Mouse (Mus musculus) bone marrow, adult 2 months (tissue): Measurements from ENCODE around the gene Trarg1. TPM values are rescaled to one million over a fixed set of nuclear protein-coding genes. Genes with fewer than 3 reads are reported as not detected.
A peak's percentile ranks its signal among the peaks of the same experiment; 100 is the strongest.
"Not testable (repeated sequence)": the region's sequence is repeated elsewhere in the genome, so short reads cannot be mapped to it uniquely, and the experiment has no call there.

Experiments
- H3K27ac ChIP-seq: fragments of 200-500 bp; 2 replicates; pipeline ENCODE4 v1.5.1; 2012; ENCODE audit warnings: low read depth, mild to moderate bottlenecking, control low read depth, inconsistent platforms, low read length; ENCODE audit not compliant: control insufficient read depth, poor library complexity, insufficient read depth
- H3K4me1 ChIP-seq: fragments of 200-500 bp; 2 replicates; pipeline ENCODE4 v1.6.1; 2011; ENCODE audit warnings: low read length; ENCODE audit not compliant: control insufficient read depth, insufficient read depth
- H3K4me3 ChIP-seq: fragments of 200-500 bp; replicated peaks from 2 replicates; pipeline ENCODE3; 2011; ENCODE audit warnings: mild to moderate bottlenecking, low read depth, low read length, control low read depth; ENCODE audit not compliant: control insufficient read depth
- CTCF ChIP-seq: fragments of 200-500 bp; IDR thresholded peaks from 2 replicates; pipeline ENCODE4 v1.5.1; 2011; ENCODE audit warnings: low read length, control low read depth; ENCODE audit not compliant: control insufficient read depth, insufficient read depth
- POLR2A ChIP-seq: fragments of 200-500 bp; IDR thresholded peaks from 2 replicates; pipeline ENCODE4 v1.6.1; 2011; ENCODE audit warnings: low read depth, mild to moderate bottlenecking, control low read depth, low read length, borderline replicate concordance; ENCODE audit not compliant: control insufficient read depth
- WGBS: fragments of 180-500 bp; shearing (Covaris S2); methylation state at CpG from one replicate; pipeline ENCODE4 v1.1.7; 2018; 5-methylcytosine and 5-hydroxymethylcytosine counted together
- polyA plus RNA-seq: library from polyadenylated mRNA; stranded (reverse); fragments of >200 nt; gene quantifications from 2 replicates; pipeline ENCODE4 v1.2.4, GENCODE M21; 2011; ENCODE audit warnings: low replicate concordance; ENCODE audit not compliant: missing spikeins, insufficient read depth, insufficient read length

Trarg1 gene
- polyA plus RNA-seq = 0.68 and 3.6 TPM in 2 replicates

DNA sequence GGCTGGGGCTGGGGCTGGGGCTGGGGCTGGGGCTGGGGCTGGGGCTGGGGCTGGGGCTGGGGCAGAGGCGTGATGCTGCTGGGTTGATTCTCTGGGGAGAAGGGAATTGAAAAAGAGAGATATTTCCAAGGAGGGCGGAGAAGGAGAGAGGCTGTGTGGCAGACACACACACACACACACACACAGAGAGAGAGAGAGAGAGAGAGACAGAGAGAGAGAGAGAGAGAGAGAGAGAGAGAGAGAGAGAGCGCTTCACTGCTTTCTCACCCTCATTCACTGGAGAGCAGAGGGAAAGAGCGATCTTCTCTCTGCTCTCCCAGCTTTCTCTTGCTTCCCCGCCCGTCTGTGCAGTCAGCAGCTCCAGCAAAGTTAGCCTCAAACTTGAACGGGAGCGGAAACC, at the start of gene Trarg1:
Gene Trarg1 (plus strand): TSS at position 301 of the 400 bp plus-strand sequence.
- H3K27ac ChIP-seq, H3K4me3 ChIP-seq, H3K4me1 ChIP-seq: not testable (repeated sequence)
- WGBS = 56% methylated on average over 8 of the region's 8 CpGs

DNA sequence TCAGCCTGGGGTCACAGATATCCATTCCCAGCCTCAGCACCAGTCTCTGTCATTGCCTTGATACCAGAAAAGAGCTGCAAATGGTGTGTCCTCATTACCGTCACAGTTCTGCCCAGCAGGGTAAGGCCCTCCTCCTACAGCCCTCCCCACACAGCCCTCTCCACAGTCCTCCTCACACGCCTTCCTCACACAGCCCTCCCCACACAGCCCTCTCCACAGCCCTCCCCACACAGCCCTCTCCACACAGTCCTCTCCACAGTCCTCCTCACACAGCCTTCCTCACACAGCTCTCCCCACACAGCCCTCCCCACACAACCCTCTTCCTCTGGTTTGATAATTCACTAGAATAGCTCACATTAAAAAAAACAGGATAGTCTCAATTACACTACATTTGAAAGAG, 49.6 kb upstream of the Trarg1 start:
- 46% methylated on average over 2 of the region's 2 CpGs for WGBS
- no peaks in the 10 kb centered on the region for H3K4me1 ChIP-seq
- no peak overlapping the region for H3K27ac ChIP-seq
- H3K4me3 ChIP-seq = no peak overlapping the region
- TF ChIP-seq POLR2A = no peak
- no peak for TF ChIP-seq CTCF

DNA sequence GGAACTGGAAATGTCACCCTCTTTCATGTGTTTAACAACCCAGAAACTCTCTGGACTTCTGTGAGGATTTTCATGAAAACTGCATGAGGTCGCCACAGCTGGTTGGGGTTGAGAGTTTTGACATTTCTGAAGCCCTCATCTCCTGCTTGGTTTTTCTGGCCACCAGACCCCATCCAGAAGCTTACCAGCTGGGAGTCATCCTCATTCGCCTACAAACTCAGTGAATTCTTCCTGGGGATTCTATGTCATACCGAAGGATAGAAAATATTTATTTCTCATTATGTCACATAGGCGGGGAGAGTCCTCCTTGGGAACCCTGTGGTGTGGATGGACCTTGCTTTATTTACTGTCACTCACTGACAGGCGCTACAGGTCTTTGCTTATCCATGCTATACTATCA, 49.1 kb upstream of the Trarg1 start:
- 77% methylated on average over 5 of the region's 5 CpGs for WGBS
- TF ChIP-seq POLR2A (no peak), CTCF (no peak)

DNA sequence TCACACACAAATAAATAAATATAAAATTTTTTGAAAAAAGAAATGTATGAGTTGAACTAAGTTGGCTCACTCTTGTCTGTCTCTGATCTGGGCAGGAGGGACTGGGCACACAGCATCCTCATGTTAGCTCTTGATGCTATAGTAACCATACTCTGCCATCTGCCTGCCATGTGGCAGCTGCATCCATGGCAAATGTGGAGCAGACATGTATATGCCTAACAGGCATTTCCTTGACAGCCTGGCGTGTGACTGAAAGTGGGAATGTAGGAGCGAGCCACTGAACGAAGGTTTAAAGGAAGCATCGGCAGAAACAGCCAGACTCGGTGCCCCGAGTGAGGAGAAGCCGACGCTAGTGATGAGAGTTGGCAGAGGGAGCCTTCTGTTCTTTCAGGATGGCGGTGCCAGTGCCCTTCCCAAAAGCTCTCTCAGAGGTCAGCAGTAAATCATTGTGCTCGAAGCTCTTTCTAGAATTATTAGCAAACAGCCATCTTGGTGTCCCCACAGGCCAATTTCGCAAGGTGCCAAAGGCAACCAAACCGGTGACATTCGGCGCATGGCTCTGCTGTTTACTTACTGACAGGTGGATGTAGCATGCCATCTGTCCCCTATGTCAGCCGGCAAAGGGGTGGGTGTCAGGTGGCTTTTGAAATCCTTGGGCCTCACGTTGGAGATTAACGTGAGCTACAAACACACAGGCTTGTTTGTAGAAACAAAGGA, 40.2 kb upstream of the Trarg1 start:
- Histone ChIP-seq H3K4me1 (no peaks in the 10 kb centered on the region; the same call in 1 of the 2 replicates), H3K27ac (no peak overlapping the region), H3K4me3 (no peak overlapping the region)
- TF ChIP-seq CTCF (no peak), POLR2A (no peak)
- 79% methylated on average over 17 of the region's 17 CpGs for WGBS

More for the DNA sequence above, 49.1 kb upstream of the Trarg1 start:
- H3K4me3 ChIP-seq = no peak overlapping the region
- H3K27ac ChIP-seq = no peak overlapping the region
- no peaks in the 10 kb centered on the region for H3K4me1 ChIP-seq

DNA sequence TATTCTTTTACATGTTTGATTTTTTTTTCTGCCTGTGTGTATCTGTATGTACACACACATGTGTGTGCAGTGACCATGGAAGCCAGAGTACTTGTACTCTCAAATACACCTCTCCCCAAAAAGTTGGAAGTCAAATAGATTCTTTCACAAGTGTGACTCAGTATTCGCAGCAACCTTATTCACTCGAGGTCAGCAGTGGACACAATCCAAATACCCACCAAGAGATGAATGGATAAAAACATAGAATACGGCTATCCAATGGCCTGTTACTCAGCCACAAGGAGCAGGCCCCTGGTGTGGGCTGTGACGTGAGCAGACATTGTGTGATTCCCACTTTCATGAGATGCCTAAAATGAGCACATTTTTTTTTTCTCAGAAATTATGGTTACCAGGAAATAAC, 39.4 kb upstream of the Trarg1 start:
- 63% methylated on average over 4 of the region's 4 CpGs for WGBS
- H3K27ac ChIP-seq = no peak overlapping the region
- H3K4me1 ChIP-seq = no peaks in the 10 kb centered on the region; the same call in none of the 2 replicates
- H3K4me3 ChIP-seq = no peak overlapping the region
- TF ChIP-seq POLR2A = no peak
- TF ChIP-seq CTCF = no peak

DNA sequence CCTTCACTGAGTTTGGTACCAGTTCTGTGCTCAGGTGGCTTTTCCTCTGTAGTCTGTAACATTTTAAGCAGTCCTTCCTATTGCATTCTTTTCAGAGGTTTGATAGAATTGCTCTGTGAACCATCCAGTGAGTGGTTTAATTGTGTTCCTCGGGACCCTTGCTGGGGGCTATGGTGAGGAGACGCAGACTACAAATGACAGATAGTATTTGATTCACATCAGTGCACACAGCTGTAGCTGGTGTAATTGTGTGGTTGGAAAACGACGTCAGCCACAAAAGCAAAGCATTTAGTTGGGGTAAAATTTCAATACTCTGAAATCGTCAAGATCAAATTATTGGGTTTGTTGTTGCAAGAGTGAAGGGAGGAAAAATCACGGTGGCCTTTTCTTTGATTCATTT, 35.4 kb upstream of the Trarg1 start:
- TF ChIP-seq POLR2A (no peak), CTCF (no peak)
- Histone ChIP-seq H3K27ac (no peak overlapping the region), H3K4me1 (no peaks in the 10 kb centered on the region; the same call in none of the 2 replicates), H3K4me3 (no peak overlapping the region)
- WGBS = 66% methylated on average over 6 of the region's 6 CpGs

DNA sequence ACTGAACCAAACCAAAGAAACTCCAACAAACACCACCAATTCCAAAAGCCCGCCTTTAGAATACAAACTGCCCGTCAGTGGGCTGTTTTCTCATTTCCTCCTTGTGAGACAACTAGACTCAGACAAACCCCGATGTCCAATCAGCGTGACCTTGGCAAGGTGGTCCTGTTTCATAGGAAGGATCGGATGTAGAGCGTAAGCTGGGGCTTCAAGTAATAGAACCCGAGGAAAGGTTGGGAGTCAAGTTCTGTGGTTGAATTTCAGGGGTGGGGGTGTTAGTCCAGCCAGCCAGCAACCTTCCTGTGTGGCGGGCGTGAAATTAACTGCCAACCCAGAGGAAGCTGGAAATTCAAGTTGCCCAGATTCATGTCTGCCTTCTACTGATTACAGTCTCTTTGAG, 34.6 kb upstream of the Trarg1 start:
- no peaks in the 10 kb centered on the region; the same call in none of the 2 replicates for H3K4me1 ChIP-seq
- no peak for TF ChIP-seq POLR2A
- no peak for TF ChIP-seq CTCF
- H3K27ac ChIP-seq = no peak overlapping the region
- no peak overlapping the region for H3K4me3 ChIP-seq
- WGBS = 3% methylated on average over 9 of the region's 9 CpGs

DNA sequence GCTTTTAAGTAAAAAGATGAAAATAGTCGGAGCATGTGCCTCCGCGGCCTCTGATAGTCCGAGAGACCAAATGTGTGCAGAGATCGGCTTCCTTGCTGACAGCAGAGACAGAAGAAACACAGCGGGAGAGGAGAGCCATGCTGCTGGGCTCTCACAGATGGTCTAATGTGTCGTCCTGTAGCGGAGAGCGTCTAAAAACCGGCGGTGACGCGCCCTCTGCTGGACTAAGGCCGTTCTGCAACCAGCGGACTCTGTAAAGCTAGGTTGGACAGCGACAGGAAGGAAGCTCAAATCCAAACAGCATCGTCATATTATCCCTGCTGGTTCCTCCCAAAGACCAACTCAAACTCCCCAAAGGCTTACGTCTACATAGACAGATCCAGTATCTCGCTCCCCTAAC, 33.7 kb upstream of the Trarg1 start:
- H3K4me1 ChIP-seq = no peaks in the 10 kb centered on the region; the same call in none of the 2 replicates
- TF ChIP-seq POLR2A (0 out of 2 replicates have a peak, but pooled peaks have one; percentile 26), CTCF (peak; percentile 95)
- no peak overlapping the region for H3K27ac ChIP-seq
- H3K4me3 ChIP-seq = no peak overlapping the region
- under 1% methylated on average over 19 of the region's 19 CpGs for WGBS

DNA sequence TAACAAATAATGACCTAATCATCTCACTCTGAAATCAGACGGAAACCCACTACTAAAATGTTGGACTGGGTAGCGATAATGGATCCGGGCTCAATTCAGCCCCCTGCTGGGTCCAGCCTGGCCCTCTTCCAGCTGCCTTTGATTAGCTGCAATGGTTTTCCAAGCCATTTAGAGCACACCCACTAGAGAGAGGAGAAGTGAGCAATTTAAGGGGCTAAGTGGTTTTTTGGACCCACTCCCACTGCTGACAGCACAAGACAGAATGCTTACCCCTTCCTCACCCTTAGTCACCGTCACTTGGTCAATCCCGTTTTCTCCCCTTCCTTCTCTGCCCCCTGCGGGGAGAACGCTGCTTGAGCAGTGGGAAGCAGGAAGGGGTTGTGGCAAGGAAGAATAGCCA, 32.5 kb upstream of the Trarg1 start:
- 22% methylated on average over 7 of the region's 7 CpGs for WGBS
- no peak for TF ChIP-seq POLR2A
- 0 out of 2 replicates have a peak, but pooled peaks have one; percentile 4 for TF ChIP-seq CTCF
- Histone ChIP-seq H3K4me3 (no peak overlapping the region), H3K4me1 (no peaks in the 10 kb centered on the region; the same call in none of the 2 replicates), H3K27ac (no peak overlapping the region)
